Mouse (Mus musculus): ENCODE data around the gene Map7d3. TPM values are rescaled to one million over a fixed set of nuclear protein-coding genes. Genes with fewer than 3 reads are reported as not detected.

The Map7d3 gene
- polyA plus RNA-seq, 1 experiment from 2014 or later = 1.8 TPM

- Histone ChIP-seq H3K4me2 (no peak overlapping the region), H3K4me3 (ENCODE audit: low read depth, low read length) (no peak overlapping the region), H3K4me1 (ENCODE audit: control insufficient read depth, insufficient read depth, low read length) (no peaks in the 10 kb centered on the region), H3K27me3 (ENCODE audit: control insufficient read depth, insufficient read depth, low read length) (no peaks in the 10 kb centered on the region), H3K9me3 (replicated peaks; ENCODE audit: control insufficient read depth, low read length) (no peaks in the 10 kb centered on the region), H3K27ac (ENCODE audit: low read depth, low read length) (no peak overlapping the region), H3K9ac (ENCODE audit: low read depth, low read length) (no peak overlapping the region), H3K36me3 (ENCODE audit: control insufficient read depth, insufficient read depth, low read length) (no peaks in the 10 kb centered on the region)
- no peak for ATAC-seq (replicated peaks; ENCODE audit: insufficient number of reproducible peaks, low FRiP score, low TSS enrichment)
- WGBS (ENCODE audit: insufficient replicate concordance) = 73% methylated on average over 6 of the region's 6 CpGs
Observed at GRCm38 (mm10) chrX:56752144-56752543, 70.0 kb downstream of the Map7d3 start.

- Histone ChIP-seq H3K4me2 (no peak overlapping the region), H3K27me3 (ENCODE audit: control insufficient read depth, insufficient read depth, low read length) (no peaks in the 10 kb centered on the region), H3K9ac (ENCODE audit: low read depth, low read length) (no peak overlapping the region), H3K4me1 (ENCODE audit: control insufficient read depth, insufficient read depth, low read length) (no peaks in the 10 kb centered on the region), H3K4me3 (ENCODE audit: low read depth, low read length) (no peak overlapping the region), H3K36me3 (ENCODE audit: control insufficient read depth, insufficient read depth, low read length) (no peaks in the 10 kb centered on the region), H3K9me3 (replicated peaks; ENCODE audit: control insufficient read depth, low read length) (no peaks in the 10 kb centered on the region), H3K27ac (ENCODE audit: low read depth, low read length) (no peak overlapping the region)
- WGBS (ENCODE audit: insufficient replicate concordance) = 58% methylated on average over 4 of the region's 4 CpGs
- ATAC-seq (replicated peaks; ENCODE audit: insufficient number of reproducible peaks, low FRiP score, low TSS enrichment) = no peak
Observed at GRCm38 (mm10) chrX:56751536-56751935, 70.6 kb downstream of the Map7d3 start.

Other genes with a start within 250 kb of the Map7d3 start
- 27.8 and 28.1 TPM in 2 replicates for gene Mmgt1, start 224.3 kb downstream of the Map7d3 start, polyA plus RNA-seq (2014; fragmentation: Nextera tagmentation; extraction: Ambion mirVana)
- gene Slc9a6, start 212.6 kb downstream of the Map7d3 start, polyA plus RNA-seq (2014; fragmentation: Nextera tagmentation; extraction: Ambion mirVana) = 4.4 and 4.7 TPM in 2 replicates
- 135 and 137 TPM in 2 replicates for gene Fhl1, start 90.5 kb downstream of the Map7d3 start, polyA plus RNA-seq (2014; fragmentation: Nextera tagmentation; extraction: Ambion mirVana)
- gene Adgrg4, start 47.8 kb upstream of the Map7d3 start, polyA plus RNA-seq (2014; fragmentation: Nextera tagmentation; extraction: Ambion mirVana) = not detected in 2 replicates
- not detected in 2 replicates for gene Brs3, start 220.7 kb upstream of the Map7d3 start, polyA plus RNA-seq (2014; fragmentation: Nextera tagmentation; extraction: Ambion mirVana)
- gene Htatsf1, start 231.3 kb upstream of the Map7d3 start, polyA plus RNA-seq (2014; fragmentation: Nextera tagmentation; extraction: Ambion mirVana) = 60.6 and 60.8 TPM in 2 replicates